Mouse (Mus musculus): ENCODE measurements at regions not wholly inside any gene's neighbourhood (a gene's known extent, or its start where the extent isn't known, plus 50 kb on each side); places are given as distances from the start of the nearest gene placed in this dataset.

GRCm38 (mm10) chr10:111695918-111696760, 190.1 kb downstream of the Phlda1 start:
- TF ChIP-seq POLR2A (IDR thresholded peaks at IDR 0.05; ENCODE audit: low read depth, low read length) (no peak), CTCF (IDR thresholded peaks at IDR 0.05; ENCODE audit: extremely low read depth, insufficient read length, insufficient replicate concordance, low read depth, low read length) (no peak)

Measured in small intestine, adult 2 months (tissue).